Mouse (Mus musculus) activated CD4-positive, CD25-positive, alpha-beta regulatory T cell, adult 9 weeks (primary cell): Measurements from ENCODE around the gene Aldh5a1. TPM values are rescaled to one million over a fixed set of nuclear protein-coding genes. Genes with fewer than 3 reads are reported as not detected.

ENCODE experiments used
- polyA plus RNA-seq: library from polyadenylated mRNA; unstranded; fragments of 100-300 nt; shearing (Covaris generic); gene quantifications from one replicate; pipeline ENCODE4 v1.2.1, GENCODE M21; 2017

Aldh5a1 gene
- 0.23 TPM for polyA plus RNA-seq

GRCm38 (mm10) chr13:24937108-24937838, at the start of gene Aldh5a1:
TSS of gene Aldh5a1 (minus strand) at chr13:24937661.

GRCm38 (mm10) chr13:24942512-24943282, 5.2 kb upstream of the Aldh5a1 start, which contains the start of gene Gpld1:
TSS of gene Gpld1 (plus strand) at chr13:24943152.

Other genes starting within 250 kb of the Aldh5a1 start
- 0.33 TPM for gene Armh2, start 196.4 kb downstream of the Aldh5a1 start, polyA plus RNA-seq
- gene Gmnn, start 175.7 kb downstream of the Aldh5a1 start, polyA plus RNA-seq = 37.0 TPM
- gene BC005537, start 136.0 kb downstream of the Aldh5a1 start, polyA plus RNA-seq = 14.1 TPM
- 84.7 TPM for gene Acot13, start 106.1 kb downstream of the Aldh5a1 start, polyA plus RNA-seq
- gene Tdp2, start 106.0 kb downstream of the Aldh5a1 start, polyA plus RNA-seq = 36.5 TPM
- 1.1 TPM for gene D130043K22Rik, start 92.5 kb downstream of the Aldh5a1 start, polyA plus RNA-seq
- 6.4 TPM for gene Gpld1, start 5.5 kb upstream of the Aldh5a1 start, polyA plus RNA-seq
- 2.8 TPM for gene Mrs2, start 82.7 kb upstream of the Aldh5a1 start, polyA plus RNA-seq
- not detected for gene Dcdc2a, start 118.3 kb upstream of the Aldh5a1 start, polyA plus RNA-seq